Mouse (Mus musculus): ENCODE measurements around the gene Xrra1. TPM values are rescaled to one million over a fixed set of nuclear protein-coding genes. Genes with fewer than 3 reads are reported as not detected.

Xrra1 gene
- polyA plus RNA-seq, 1 experiment, result 0.87 TPM

DNA sequence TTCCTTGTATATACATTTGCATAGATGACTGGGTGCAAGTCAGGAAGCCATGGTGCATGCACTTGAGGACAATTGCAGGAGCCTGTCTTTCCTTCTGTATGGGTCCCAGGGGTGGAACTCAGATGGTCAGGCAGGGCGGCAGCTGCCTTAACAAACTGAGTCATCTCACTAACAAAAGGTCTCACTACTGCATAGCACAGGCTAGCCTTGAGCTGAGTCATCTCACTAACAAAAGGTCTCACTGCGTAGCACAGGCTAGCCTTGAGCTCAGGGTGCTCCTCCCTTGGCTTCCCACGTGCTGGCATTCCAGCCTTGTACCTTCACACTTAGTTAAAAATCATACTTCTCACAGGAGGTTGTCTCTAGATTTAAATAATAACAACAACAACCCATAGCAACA is 87.0 kb downstream of the Xrra1 start:
- Histone ChIP-seq H3K9ac (ENCODE audit: low read depth, poor library complexity, severe bottlenecking) (no peak overlapping the region), H3K9me3 (replicated peaks; ENCODE audit: control insufficient read depth, insufficient read depth, low read length, poor library complexity, severe bottlenecking) (peaks cover 6% of the 10 kb centered on the region; the same call in 1 of the 2 replicates), H3K36me3 (ENCODE audit: control insufficient read depth, insufficient read depth, low read length, poor library complexity, severe bottlenecking) (peaks cover 27% of the 10 kb centered on the region), H3K4me1 (ENCODE audit: control insufficient read depth, insufficient read depth, low read length) (no peaks in the 10 kb centered on the region), H3K27ac (ENCODE audit: insufficient read depth, low read length) (no peak overlapping the region), H3K27me3 (ENCODE audit: control insufficient read depth, insufficient read depth, low read length, poor library complexity, severe bottlenecking) (no peaks in the 10 kb centered on the region), H3K4me3 (ENCODE audit: low read depth, low read length) (no peak overlapping the region)
- TF ChIP-seq CTCF (IDR thresholded peaks at IDR 0.05; ENCODE audit: low read depth, low read length) (no peak), POLR2A (IDR thresholded peaks at IDR 0.05; ENCODE audit: insufficient read depth, low read length) (no peak), EP300 (IDR thresholded peaks at IDR 0.05; ENCODE audit: insufficient read depth, low read depth, low read length) (no peak)

- H3K27ac ChIP-seq (ENCODE audit: insufficient read depth, low read length), result no peak overlapping the region
- H3K4me1 ChIP-seq (ENCODE audit: control insufficient read depth, insufficient read depth, low read length), result no peaks in the 10 kb centered on the region
- peaks cover 6% of the 10 kb centered on the region; the same call in 1 of the 2 replicates for H3K9me3 ChIP-seq (replicated peaks; ENCODE audit: control insufficient read depth, insufficient read depth, low read length, poor library complexity, severe bottlenecking)
- no peaks in the 10 kb centered on the region for H3K27me3 ChIP-seq (ENCODE audit: control insufficient read depth, insufficient read depth, low read length, poor library complexity, severe bottlenecking)
- no peak for TF ChIP-seq POLR2A (IDR thresholded peaks at IDR 0.05; ENCODE audit: insufficient read depth, low read length)
- no peak for TF ChIP-seq CTCF (IDR thresholded peaks at IDR 0.05; ENCODE audit: low read depth, low read length)
- TF ChIP-seq EP300 (IDR thresholded peaks at IDR 0.05; ENCODE audit: insufficient read depth, low read depth, low read length), result no peak
- peaks cover 27% of the 10 kb centered on the region for H3K36me3 ChIP-seq (ENCODE audit: control insufficient read depth, insufficient read depth, low read length, poor library complexity, severe bottlenecking)
- H3K9ac ChIP-seq (ENCODE audit: low read depth, poor library complexity, severe bottlenecking), result no peak overlapping the region
- no peak overlapping the region for H3K4me3 ChIP-seq (ENCODE audit: low read depth, low read length)
Measured at GRCm38 (mm10) chr7:99946356-99946755, 87.4 kb downstream of the Xrra1 start.

DNA sequence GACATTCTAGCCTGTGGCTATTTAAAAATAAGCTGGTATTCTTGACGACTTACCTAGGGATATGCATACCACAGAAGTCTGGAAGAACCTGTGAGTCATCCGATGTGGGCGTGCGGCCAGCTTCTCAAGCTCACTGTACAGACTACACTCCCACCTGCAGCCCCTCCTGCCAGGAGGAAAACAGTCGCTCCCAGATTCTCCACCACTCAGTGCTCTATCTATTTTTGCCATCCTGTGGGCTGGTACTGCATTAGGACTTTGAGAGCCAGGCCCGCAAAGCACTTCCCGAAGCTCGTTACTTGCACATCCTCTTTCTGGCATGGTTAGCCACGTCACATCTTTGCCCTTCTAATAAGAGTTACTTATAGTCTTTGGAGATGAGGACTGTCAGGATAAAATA is 88.4 kb downstream of the Xrra1 start:
- peaks cover 6% of the 10 kb centered on the region; the same call in 1 of the 2 replicates for H3K9me3 ChIP-seq (replicated peaks; ENCODE audit: control insufficient read depth, insufficient read depth, low read length, poor library complexity, severe bottlenecking)
- H3K27ac ChIP-seq (ENCODE audit: insufficient read depth, low read length), result no peak overlapping the region
- no peak overlapping the region for H3K4me3 ChIP-seq (ENCODE audit: low read depth, low read length)
- H3K9ac ChIP-seq (ENCODE audit: low read depth, poor library complexity, severe bottlenecking), result no peak overlapping the region
- TF ChIP-seq POLR2A (IDR thresholded peaks at IDR 0.05; ENCODE audit: insufficient read depth, low read length) (no peak), EP300 (IDR thresholded peaks at IDR 0.05; ENCODE audit: insufficient read depth, low read depth, low read length) (no peak), CTCF (IDR thresholded peaks at IDR 0.05; ENCODE audit: low read depth, low read length) (no peak)
- no peaks in the 10 kb centered on the region for H3K4me1 ChIP-seq (ENCODE audit: control insufficient read depth, insufficient read depth, low read length)
- peaks cover 28% of the 10 kb centered on the region for H3K36me3 ChIP-seq (ENCODE audit: control insufficient read depth, insufficient read depth, low read length, poor library complexity, severe bottlenecking)
- H3K27me3 ChIP-seq (ENCODE audit: control insufficient read depth, insufficient read depth, low read length, poor library complexity, severe bottlenecking), result no peaks in the 10 kb centered on the region

- TF ChIP-seq EP300 (IDR thresholded peaks at IDR 0.05; ENCODE audit: insufficient read depth, low read depth, low read length) (no peak), POLR2A (IDR thresholded peaks at IDR 0.05; ENCODE audit: insufficient read depth, low read length) (no peak), CTCF (IDR thresholded peaks at IDR 0.05; ENCODE audit: low read depth, low read length) (no peak)
- no peak overlapping the region for H3K27ac ChIP-seq (ENCODE audit: insufficient read depth, low read length)
- H3K9me3 ChIP-seq (replicated peaks; ENCODE audit: control insufficient read depth, insufficient read depth, low read length, poor library complexity, severe bottlenecking), result no peaks in the 10 kb centered on the region
- no peaks in the 10 kb centered on the region for H3K4me1 ChIP-seq (ENCODE audit: control insufficient read depth, insufficient read depth, low read length)
- no peak overlapping the region for H3K9ac ChIP-seq (ENCODE audit: low read depth, poor library complexity, severe bottlenecking)
- no peaks in the 10 kb centered on the region for H3K27me3 ChIP-seq (ENCODE audit: control insufficient read depth, insufficient read depth, low read length, poor library complexity, severe bottlenecking)
- H3K36me3 ChIP-seq (ENCODE audit: control insufficient read depth, insufficient read depth, low read length, poor library complexity, severe bottlenecking), result peaks cover 9% of the 10 kb centered on the region
- no peak overlapping the region for H3K4me3 ChIP-seq (ENCODE audit: low read depth, low read length)
Measured at GRCm38 (mm10) chr7:99953442-99954098, 94.7 kb downstream of the Xrra1 start.

DNA sequence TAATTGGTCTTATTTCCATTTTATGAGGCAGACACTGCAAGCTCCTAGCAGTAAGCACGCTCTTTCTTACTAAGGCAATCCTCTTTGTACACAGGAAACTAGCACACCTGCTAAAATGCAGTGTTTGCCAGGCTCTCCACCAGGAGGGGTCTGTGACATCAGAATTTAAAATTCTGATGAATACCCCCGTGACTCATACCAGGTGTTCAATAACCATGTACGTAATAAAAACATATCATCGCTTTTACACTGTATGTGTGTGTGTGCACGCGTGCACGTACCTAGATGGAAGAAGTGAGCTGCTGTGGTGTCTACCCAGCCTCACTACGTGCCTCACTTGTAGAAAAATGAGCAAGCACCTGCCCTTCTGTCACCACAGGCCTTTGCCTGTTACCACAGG is 95.3 kb downstream of the Xrra1 start:
- Histone ChIP-seq H3K4me1 (ENCODE audit: control insufficient read depth, insufficient read depth, low read length) (no peaks in the 10 kb centered on the region), H3K9ac (ENCODE audit: low read depth, poor library complexity, severe bottlenecking) (no peak overlapping the region), H3K9me3 (replicated peaks; ENCODE audit: control insufficient read depth, insufficient read depth, low read length, poor library complexity, severe bottlenecking) (no peaks in the 10 kb centered on the region), H3K4me3 (ENCODE audit: low read depth, low read length) (no peak overlapping the region), H3K36me3 (ENCODE audit: control insufficient read depth, insufficient read depth, low read length, poor library complexity, severe bottlenecking) (peaks cover 9% of the 10 kb centered on the region), H3K27me3 (ENCODE audit: control insufficient read depth, insufficient read depth, low read length, poor library complexity, severe bottlenecking) (no peaks in the 10 kb centered on the region), H3K27ac (ENCODE audit: insufficient read depth, low read length) (no peak overlapping the region)
- TF ChIP-seq POLR2A (IDR thresholded peaks at IDR 0.05; ENCODE audit: insufficient read depth, low read length), result no peak
- TF ChIP-seq CTCF (IDR thresholded peaks at IDR 0.05; ENCODE audit: low read depth, low read length), result no peak
- no peak for TF ChIP-seq EP300 (IDR thresholded peaks at IDR 0.05; ENCODE audit: insufficient read depth, low read depth, low read length)

- Histone ChIP-seq H3K9me3 (replicated peaks; ENCODE audit: control insufficient read depth, insufficient read depth, low read length, poor library complexity, severe bottlenecking) (no peaks in the 10 kb centered on the region), H3K4me1 (ENCODE audit: control insufficient read depth, insufficient read depth, low read length) (no peaks in the 10 kb centered on the region), H3K36me3 (ENCODE audit: control insufficient read depth, insufficient read depth, low read length, poor library complexity, severe bottlenecking) (peaks cover 6% of the 10 kb centered on the region), H3K4me3 (ENCODE audit: low read depth, low read length) (no peak overlapping the region), H3K27ac (ENCODE audit: insufficient read depth, low read length) (no peak overlapping the region), H3K27me3 (ENCODE audit: control insufficient read depth, insufficient read depth, low read length, poor library complexity, severe bottlenecking) (no peaks in the 10 kb centered on the region), H3K9ac (ENCODE audit: low read depth, poor library complexity, severe bottlenecking) (no peak overlapping the region)
- TF ChIP-seq CTCF (IDR thresholded peaks at IDR 0.05; ENCODE audit: low read depth, low read length), result no peak
Measured at GRCm38 (mm10) chr7:99956095-99956494, 97.2 kb downstream of the Xrra1 start.
